Comparison of ENCODE assay signal across 25 mouse cellular contexts in genomic region chr8:75042974-75043373, GRCm38 (mm10). TPM values are rescaled to one million over a fixed set of nuclear protein-coding genes. Genes with fewer than 3 reads are reported as not detected.
A peak's percentile ranks its signal among the peaks of the same experiment; 100 is the strongest.
DNase-seq lines count a peak whose midpoint lies in the region; ATAC-seq and TF ChIP-seq lines count a peak whose summit lies in the region.
"Had no signal": no experiment of that assay in that cellular context is flagged by ENCODE, and none has a peak within 500 bp of the region (broad histone marks: within the 10 kb centered on the region; RNA-seq: fewer than 3 reads in every experiment).

No protein-coding gene starts in this region.

- no peak for TF ChIP-seq CTCF in gastrocnemius, adult 2 months (IDR thresholded peaks at IDR 0.05)

- H3K4me3 ChIP-seq in gastrocnemius, adult 2 months: no peak overlapping the region
- H3K4me3 ChIP-seq in megakaryocyte, embryonic 14.5 days (replicated peaks): peak overlapping the region; percentile 79
- H3K4me3 ChIP-seq: embryonic facial prominence, embryonic 12.5 days; hindbrain, embryonic 12.5 days; kidney, embryonic 15.5 days; limb, embryonic 12.5 days; lung, embryonic 15.5 days; midbrain, embryonic 10.5 days; myocyte; neural tube, embryonic 13.5 days had no signal

- intact Hi-C loops in gastrocnemius, adult 2 months (cut with DNase I): no loop called here
- intact Hi-C loops in gastrocnemius, postnatal 14 days (cut with DNase I; ENCODE audit: low total_unique reads): no loop called here

- H3K36me3 ChIP-seq in megakaryocyte, embryonic 14.5 days (replicated peaks; ENCODE audit: low read length): peaks cover 57% of the 10 kb centered on the region
- H3K36me3 ChIP-seq: embryonic facial prominence, embryonic 12.5 days; hindbrain, embryonic 12.5 days; kidney, embryonic 15.5 days; lung, embryonic 15.5 days; midbrain, embryonic 10.5 days; neural tube, embryonic 13.5 days had no signal

- peaks cover 97% of the 10 kb centered on the region for H3K4me1 ChIP-seq in megakaryocyte, embryonic 14.5 days
- H3K4me1 ChIP-seq: hindbrain, embryonic 12.5 days; midbrain, embryonic 10.5 days had no signal

- peak; percentile 32; the same call in 1 of the 2 replicates for ATAC-seq in granulocyte monocyte progenitor cell, adult 5-6 weeks (replicated peaks; ENCODE audit: poor library complexity, severe bottlenecking)
- ATAC-seq: forebrain, embryonic 14.5 days; intestine, postnatal 0 days; midbrain, embryonic 16.5 days had no signal

- no peaks in the 10 kb centered on the region for H3K27me3 ChIP-seq in megakaryocyte, embryonic 14.5 days (replicated peaks)
- H3K27me3 ChIP-seq: embryonic facial prominence, embryonic 12.5 days; hindbrain, embryonic 12.5 days; kidney, embryonic 15.5 days; limb, embryonic 12.5 days; lung, embryonic 15.5 days; neural tube, embryonic 13.5 days had no signal

- H3K9me3 ChIP-seq in megakaryocyte, embryonic 14.5 days: no peaks in the 10 kb centered on the region
- H3K9me3 ChIP-seq: embryonic facial prominence, embryonic 12.5 days; hindbrain, embryonic 12.5 days; kidney, embryonic 15.5 days; limb, embryonic 12.5 days; lung, embryonic 15.5 days; midbrain, embryonic 10.5 days; neural tube, embryonic 13.5 days had no signal

- peak overlapping the region; percentile 81 for H3K27ac ChIP-seq in gastrocnemius, adult 2 months
- H3K27ac ChIP-seq: embryonic facial prominence, embryonic 12.5 days; hindbrain, embryonic 12.5 days; kidney, embryonic 15.5 days; limb, embryonic 12.5 days; liver, embryonic 14.5 days; lung, embryonic 15.5 days; midbrain, embryonic 10.5 days; neural tube, embryonic 13.5 days had no signal

- no peak for DNase-seq in gastrocnemius, adult 2 months
- DNase-seq in gastrocnemius, postnatal 14 days: no peak
- peak; percentile 36 for DNase-seq in 3T3-L1 (ENCODE audit: low read depth, low spot score)
- DNase-seq in Muller cell, postnatal 12 days (ENCODE audit: inconsistent ontology term): no peak
- no peak for DNase-seq in urinary bladder, postnatal 10 days (ENCODE audit: low spot score)
- no peak for DNase-seq in kidney, adult 11 months
- DNase-seq: adrenal gland, adult 8-10 months; cerebellum, adult 8-10 months; cerebellum, postnatal 36 days; heart, postnatal 36 days; kidney, postnatal 25 days had no signal

RNA-seq across cellular contexts. Expression of gene Tom1, which starts 9.5 kb away (rescaled TPM):
- total RNA-seq in gastrocnemius, adult 2 months (2021): 10 to 100 TPM; 45.9 to 49.7 TPM
- 10 to 100 TPM; 43.8 to 47.2 TPM for total RNA-seq in gastrocnemius, postnatal 14 days (2021)
- total RNA-seq in granulocyte monocyte progenitor cell, adult 5-6 weeks (2014; fragmentation: Nextera tagmentation): 30.1 and 40.2 TPM in 2 replicates
- 20.2 and 48.9 TPM in 2 replicates for total RNA-seq in granulocyte monocyte progenitor cell, adult 5-6 weeks (2017)
- polyA plus RNA-seq in megakaryocyte, embryonic 14.5 days (2012; ENCODE audit: insufficient read depth, low replicate concordance): 36.8 and 115 TPM in 2 replicates

RNA-seq across cellular contexts. Expression of gene Hmgxb4, which starts 49.8 kb away (rescaled TPM):
- 1 to 10 TPM; 8.3 to 9.9 TPM for total RNA-seq in gastrocnemius, adult 2 months (2021)
- 1 to 10 TPM; 8.3 to 9.9 TPM for total RNA-seq in gastrocnemius, postnatal 14 days (2021)
- total RNA-seq in granulocyte monocyte progenitor cell, adult 5-6 weeks (2014; fragmentation: Nextera tagmentation): 59.6 and 71.8 TPM in 2 replicates
- total RNA-seq in granulocyte monocyte progenitor cell, adult 5-6 weeks (2017): 63.6 TPM in 2 replicates
- 2.9 and 7.8 TPM in 2 replicates for polyA plus RNA-seq in megakaryocyte, embryonic 14.5 days (2012; ENCODE audit: insufficient read depth, low replicate concordance)

RNA-seq across cellular contexts. Expression of gene Hmox1, which starts 50.4 kb away (rescaled TPM):
- total RNA-seq in gastrocnemius, adult 2 months (2021): 1 to 10 TPM; 5.8 to 7.4 TPM
- 10 to 100 TPM; 12.2 to 13.8 TPM for total RNA-seq in gastrocnemius, postnatal 14 days (2021)
- total RNA-seq in granulocyte monocyte progenitor cell, adult 5-6 weeks (2014; fragmentation: Nextera tagmentation): 2.5 and 7.4 TPM in 2 replicates
- 1.4 and 2.2 TPM in 2 replicates for total RNA-seq in granulocyte monocyte progenitor cell, adult 5-6 weeks (2017)
- 17.6 and 46.0 TPM in 2 replicates for polyA plus RNA-seq in megakaryocyte, embryonic 14.5 days (2012; ENCODE audit: insufficient read depth, low replicate concordance)

Comparison
In these comparisons a context has a peak if more than half of its experiments do, and no peak if none do; other contexts are left out.
1. RNA of gene Hmgxb4, which starts 49.8 kb away (total RNA-seq): 59.6 to 71.8 TPM in granulocyte monocyte progenitor cell, adult 5-6 weeks; 8.3 to 9.9 TPM in gastrocnemius, adult 2 months and 8.3 to 9.9 TPM in gastrocnemius, postnatal 14 days; every median in the first group is over 4 times any median in the second.